Mouse (Mus musculus): ENCODE measurements at regions not wholly inside any gene's neighbourhood (a gene's known extent, or its start where the extent isn't known, plus 50 kb on each side); places are given as distances from the start of the nearest gene placed in this dataset.
A peak's percentile ranks its signal among the peaks of the same experiment; 100 is the strongest.

- DNase-seq, result peak in 1 of 2 experiments; percentile 5
Observed at GRCm38 (mm10) chr4:35417866-35418265, 191.9 kb upstream of the C9orf72 start.

GRCm38 (mm10) chr4:35413488-35413887 is 187.5 kb upstream of the C9orf72 start:
- no peak for DNase-seq

DNA sequence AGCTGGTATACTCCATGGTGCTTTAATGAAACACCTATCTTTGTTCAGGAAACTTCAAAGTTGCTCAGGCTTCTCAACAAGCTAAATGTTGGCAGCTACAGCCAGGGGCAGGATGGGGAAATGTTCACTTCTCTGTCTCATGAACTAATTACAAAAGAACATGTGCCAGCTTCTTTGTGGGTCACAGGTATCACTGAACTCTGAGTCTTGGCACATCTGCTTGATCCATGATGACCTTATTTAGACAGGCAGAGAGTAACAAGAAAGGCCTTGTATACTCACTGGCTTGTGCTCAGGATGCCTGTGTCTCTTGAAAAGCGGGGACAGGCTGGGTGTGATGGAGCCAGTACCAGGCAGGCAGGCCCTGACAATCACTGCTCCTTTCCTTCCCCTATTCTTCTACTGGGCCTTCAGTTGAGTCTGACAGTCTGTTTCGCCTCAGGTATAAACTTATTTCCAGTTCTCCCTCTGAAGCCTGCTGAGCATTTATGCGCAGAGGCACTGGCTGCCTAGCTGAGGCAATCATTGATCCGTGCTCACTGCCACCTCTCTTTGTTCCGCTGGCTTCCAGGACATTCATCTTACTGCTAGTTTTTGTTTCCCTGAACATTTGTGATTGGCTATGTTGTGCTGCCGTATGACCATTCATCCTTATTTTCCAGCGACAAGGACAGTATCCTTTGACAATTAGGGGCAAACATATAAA is 179.5 kb upstream of the C9orf72 start:
- DNase-seq, result no peak

- DNase-seq, result no peak
Observed at GRCm38 (mm10) chr4:35404068-35404467, 178.1 kb upstream of the C9orf72 start.

GRCm38 (mm10) chr4:35403594-35403993 is 177.6 kb upstream of the C9orf72 start:
- no peak for DNase-seq

GRCm38 (mm10) chr4:35402376-35403133 is 176.6 kb upstream of the C9orf72 start:
- DNase-seq, result no peak

- DNase-seq, result no peak
Observed at GRCm38 (mm10) chr4:35401783-35402182, 175.8 kb upstream of the C9orf72 start.

DNA sequence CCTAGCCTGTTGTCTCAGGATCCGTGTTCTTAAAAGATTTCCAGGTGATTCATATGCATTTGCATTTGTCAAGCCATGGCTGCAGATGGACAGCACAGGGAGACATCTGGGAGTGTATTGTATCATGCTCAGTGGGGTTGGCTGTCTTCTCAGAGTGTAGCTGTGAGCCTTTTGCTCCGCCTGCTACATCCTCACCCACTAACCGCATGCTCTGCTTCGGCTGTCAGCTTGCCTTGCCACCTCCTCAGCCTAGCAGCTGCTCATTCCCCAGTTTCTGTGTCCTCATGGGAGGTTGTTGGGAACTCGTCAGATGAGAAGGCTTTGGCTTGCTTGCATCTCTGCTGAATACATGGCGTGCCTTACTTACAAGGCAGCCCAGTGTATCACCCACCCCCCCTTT is 174.5 kb upstream of the C9orf72 start:
- no peak for DNase-seq

DNA sequence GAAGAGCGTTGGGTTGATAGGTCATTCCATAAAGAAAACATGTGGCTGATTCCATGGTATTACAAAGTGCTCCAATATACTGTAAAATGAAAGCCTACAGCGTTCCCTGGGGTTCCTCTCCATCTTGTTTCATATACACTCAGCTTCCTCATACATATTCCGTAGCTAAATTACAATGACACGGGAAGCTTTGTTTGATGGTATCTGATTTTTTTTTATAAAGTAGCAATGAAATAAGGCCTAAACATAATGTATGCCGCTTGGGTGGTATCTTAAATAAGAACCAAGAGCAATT is 169.6 kb upstream of the C9orf72 start:
- no peak for DNase-seq

DNA sequence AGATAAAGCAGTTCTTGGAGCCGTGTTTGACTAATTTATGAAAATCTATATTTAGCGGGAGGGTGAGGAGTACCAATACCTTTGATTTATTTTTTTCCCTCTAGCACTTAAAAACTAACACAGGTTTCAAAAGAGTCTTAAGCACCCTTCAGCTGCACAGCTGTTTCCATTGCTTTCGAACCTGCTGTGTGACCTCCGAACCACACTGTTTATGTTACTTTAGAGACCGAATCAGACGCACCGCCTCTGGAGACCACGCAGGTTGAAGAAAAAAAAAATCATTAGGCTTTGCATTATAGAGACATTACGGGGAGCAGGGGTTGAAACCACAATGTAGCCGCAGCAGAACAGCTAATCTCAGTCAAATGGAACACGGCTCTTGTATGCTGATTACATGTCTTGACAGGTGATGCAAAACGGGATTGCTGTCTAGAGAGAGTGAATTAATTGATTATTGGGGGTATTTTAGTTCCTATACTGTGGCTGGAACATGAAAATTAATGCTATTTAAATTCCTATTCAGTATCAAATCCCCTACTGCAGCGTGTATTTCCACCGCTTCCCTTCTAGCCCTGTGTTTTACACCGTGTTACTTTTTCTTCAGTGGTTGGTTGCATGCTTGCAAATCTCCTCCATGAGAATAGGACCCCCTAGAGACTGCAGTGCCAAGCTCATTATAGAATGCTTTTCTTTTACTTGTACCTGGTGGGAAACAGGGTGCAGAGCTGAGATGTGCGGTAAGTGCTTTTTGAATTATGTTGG is 169.0 kb upstream of the C9orf72 start:
- no peak for DNase-seq

- DNase-seq, result no peak
Observed at GRCm38 (mm10) chr4:35375791-35376190, 149.8 kb upstream of the C9orf72 start.

- no peak for DNase-seq
Observed at GRCm38 (mm10) chr4:35373213-35373860, 147.4 kb upstream of the C9orf72 start.

DNA sequence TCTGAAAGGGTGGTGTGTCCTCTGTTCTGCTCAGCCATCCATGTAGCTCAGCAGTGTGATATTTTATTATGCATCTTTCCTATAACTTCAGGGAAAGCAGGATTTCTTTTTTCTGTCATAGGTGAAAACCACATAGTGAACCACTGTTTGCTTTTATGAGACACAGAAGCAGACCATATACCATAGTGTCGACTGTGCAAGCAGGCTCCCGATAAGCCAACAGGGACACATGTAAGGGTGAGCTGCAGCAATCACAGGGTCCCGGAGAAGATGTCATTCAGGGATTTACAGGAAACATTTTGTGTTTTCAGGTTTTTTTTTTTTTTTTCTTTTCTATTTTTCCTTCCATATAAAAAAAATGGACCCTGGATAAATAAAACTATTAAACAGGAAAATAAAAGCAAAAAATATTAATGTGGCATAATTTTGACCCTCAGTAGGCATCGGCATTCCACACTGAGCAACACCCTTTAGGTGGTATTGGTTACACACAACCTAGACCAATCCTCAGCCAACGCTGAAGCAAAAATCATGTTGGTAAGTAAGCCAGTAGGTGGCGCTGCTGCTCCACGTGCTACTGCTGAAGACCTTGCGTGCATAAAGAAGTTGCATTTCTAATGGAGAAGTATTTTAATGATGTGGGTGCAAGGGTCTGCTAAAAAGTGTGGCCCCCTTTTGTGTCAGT is 146.7 kb upstream of the C9orf72 start:
- DNase-seq, result peak; percentile 54

DNA sequence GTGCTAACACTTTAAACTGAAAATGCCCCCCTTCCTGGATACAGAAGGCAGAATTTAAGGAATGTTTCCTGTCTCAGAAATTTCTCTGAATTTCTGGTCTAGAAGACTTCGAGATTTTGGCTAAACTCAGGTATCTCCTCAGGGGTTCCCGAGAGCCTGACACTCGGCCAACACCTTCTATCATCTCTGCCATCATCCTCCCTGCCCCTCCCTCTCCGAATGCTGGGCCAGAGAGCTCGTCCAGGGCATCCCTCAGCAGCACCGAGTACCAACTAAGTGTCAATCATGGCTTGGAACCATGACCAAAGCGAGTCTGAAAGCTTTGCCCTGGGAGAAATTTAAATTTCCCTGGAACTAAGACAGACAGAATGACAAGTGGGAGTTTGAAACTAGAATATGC is 138.2 kb upstream of the C9orf72 start:
- DNase-seq, result no peak

- no peak for DNase-seq
Observed at GRCm38 (mm10) chr4:35362176-35362575, 136.2 kb upstream of the C9orf72 start.

- no peak for DNase-seq
Observed at GRCm38 (mm10) chr4:35359376-35359775, 133.4 kb upstream of the C9orf72 start.

DNA sequence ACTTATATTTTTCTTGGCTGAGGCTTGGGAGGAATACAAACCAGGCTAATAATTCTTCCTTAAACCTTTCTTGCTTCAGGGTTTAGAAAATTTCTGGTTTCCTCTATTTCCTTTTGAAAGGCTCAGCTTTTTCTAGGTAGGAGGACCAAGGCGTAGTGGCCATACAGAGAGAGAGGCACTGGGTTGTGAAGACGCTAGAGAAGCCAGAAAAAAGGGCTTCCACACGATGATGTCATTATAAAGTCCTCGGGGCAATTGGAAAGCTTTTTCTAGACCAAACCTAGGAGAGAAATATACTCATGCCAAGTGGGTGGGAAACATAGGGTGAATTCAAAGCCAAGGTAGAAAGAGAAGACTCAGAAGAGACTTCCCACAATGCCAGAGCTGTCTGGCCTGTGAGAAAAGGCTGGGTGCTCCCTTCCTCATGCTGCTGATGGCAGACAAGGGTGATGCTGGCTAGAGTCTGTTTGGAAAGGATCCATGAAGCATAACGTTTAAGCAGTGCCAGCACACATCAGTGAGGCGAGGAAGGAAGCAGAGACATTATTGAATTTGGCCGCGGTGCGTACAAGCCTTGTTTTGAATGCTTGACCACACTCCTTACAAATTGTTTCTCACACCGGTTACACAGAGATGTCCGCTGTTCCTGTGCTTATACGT is 131.1 kb upstream of the C9orf72 start:
- DNase-seq, result no peak

DNA sequence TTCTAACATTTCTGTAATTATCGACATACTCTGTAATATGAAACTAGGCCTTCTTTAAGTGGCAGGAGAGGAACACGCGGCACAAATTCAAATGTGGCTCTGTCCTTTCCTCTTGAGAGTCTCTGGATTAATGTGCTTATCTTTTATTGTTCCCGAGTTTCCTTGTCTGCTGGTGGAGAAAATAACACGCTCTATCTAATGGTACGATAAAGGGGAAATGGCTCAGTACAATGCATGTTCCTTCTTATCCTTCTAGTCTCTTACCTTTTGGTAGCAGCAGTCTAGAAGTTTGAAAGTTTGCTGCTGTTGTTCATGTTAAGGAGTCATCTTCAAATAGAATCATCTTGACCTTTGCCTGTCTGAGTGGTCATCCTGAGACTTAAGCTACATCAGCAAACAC is 130.1 kb upstream of the C9orf72 start:
- no peak for DNase-seq

DNA sequence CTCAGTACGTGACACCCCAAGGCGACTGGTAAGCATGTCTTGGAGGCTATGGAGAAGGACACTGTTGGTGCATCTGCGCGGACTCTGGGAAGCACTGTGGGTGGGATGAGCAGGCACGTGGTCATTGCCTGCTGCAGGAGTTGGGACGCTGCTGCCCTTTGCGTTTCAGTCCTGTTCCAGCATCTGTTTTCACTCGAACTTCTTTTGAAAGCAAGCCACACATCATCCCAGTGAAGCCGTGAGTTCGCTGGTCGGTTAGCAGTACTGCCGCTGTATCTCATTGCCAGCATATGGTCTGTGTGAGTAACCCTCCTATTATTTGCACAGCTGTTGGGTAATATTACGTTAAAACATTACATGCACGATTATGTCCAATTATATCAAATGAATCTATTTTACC is 128.1 kb upstream of the C9orf72 start:
- DNase-seq, result no peak

DNA sequence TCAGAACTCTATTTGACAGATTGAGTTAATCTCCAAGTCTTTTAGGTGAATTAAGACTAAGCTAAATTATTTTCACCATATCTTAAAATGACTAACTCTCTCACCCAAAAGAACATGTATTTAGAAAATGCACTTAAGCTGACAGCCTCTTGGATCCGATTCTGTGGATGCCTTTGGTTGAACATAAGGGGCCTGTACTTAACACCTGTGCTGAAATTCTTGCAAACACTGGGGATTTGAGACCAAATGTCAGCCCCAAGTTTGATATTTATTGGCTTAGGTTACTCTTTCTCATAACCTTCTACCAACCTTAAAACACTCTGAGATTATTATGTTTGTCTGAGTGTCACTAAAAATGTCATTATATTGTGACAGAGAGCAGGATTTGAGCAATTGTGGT is 126.6 kb upstream of the C9orf72 start:
- no peak for DNase-seq

- DNase-seq, result no peak
Observed at GRCm38 (mm10) chr4:35350465-35350864, 124.5 kb upstream of the C9orf72 start.

GRCm38 (mm10) chr4:35347609-35348008 is 121.6 kb upstream of the C9orf72 start:
- DNase-seq, result no peak

Data from B cell, adult 2 months (primary cell).